Mouse (Mus musculus) lung, embryonic 14.5 days (tissue): ENCODE measurements at regions not wholly inside any gene's neighbourhood (a gene's known extent, or its start where the extent isn't known, plus 50 kb on each side); places are given as distances from the start of the nearest gene placed in this dataset.

ENCODE experiments used
- ATAC-seq: fragments of 200-750 bp; cut with Nextera tagmentation; 2 replicates; pipeline ENCODE4 v1.8.0; 2017; ENCODE audit warnings: mild to moderate bottlenecking, moderate TSS enrichment, moderate library complexity; ENCODE audit not compliant: insufficient read depth
- DNase-seq: peaks from one replicate; pipeline ENCODE4 v3.0.0-alpha.2; 2015
- H3K27ac ChIP-seq: fragments of 300-500 bp; sonication (generic); 2 replicates; pipeline ENCODE4 v1.5.1; 2014; ENCODE audit warnings: low read depth, mild to moderate bottlenecking, moderate library complexity
- H3K27me3 ChIP-seq: fragments of 300-500 bp; sonication (generic); 2 replicates; pipeline ENCODE4 v1.6.1; 2014; ENCODE audit warnings: low read length, control low read depth; ENCODE audit not compliant: insufficient read depth
- H3K36me3 ChIP-seq: fragments of 300-500 bp; sonication (generic); 2 replicates; pipeline ENCODE4 v1.6.1; 2014; ENCODE audit warnings: control low read depth; ENCODE audit not compliant: insufficient read depth
- H3K4me1 ChIP-seq: fragments of 300-500 bp; sonication (generic); 2 replicates; pipeline ENCODE4 v1.6.1; 2014; ENCODE audit warnings: antibody characterized with exemption, control low read depth; ENCODE audit not compliant: insufficient read depth
- H3K4me2 ChIP-seq: fragments of 300-500 bp; sonication (generic); 2 replicates; pipeline ENCODE4 v1.6.1; 2014; ENCODE audit warnings: mild to moderate bottlenecking
- H3K4me3 ChIP-seq: fragments of 300-500 bp; sonication (generic); 2 replicates; pipeline ENCODE4 v1.5.1; 2014; ENCODE audit warnings: low read depth, low read length
- H3K9ac ChIP-seq: fragments of 300-500 bp; sonication (generic); 2 replicates; pipeline ENCODE4 v1.6.1; 2014
- H3K9me3 ChIP-seq: fragments of 300-500 bp; sonication (generic); 2 replicates; pipeline ENCODE4 v1.6.1; 2016; ENCODE audit warnings: low read depth, low read length, control low read depth
- CTCF ChIP-seq: IDR thresholded peaks from 2 replicates; pipeline ENCODE4 v1.5.1; 2016; ENCODE audit warnings: antibody characterized with exemption, low read depth
- WGBS: fragments of 180-500 bp; shearing (Covaris S2); extraction: QIAGEN DNeasy Blood & Tissue Kit; methylation state at CpG from one replicate; pipeline ENCODE4 v1.1.7; 2014; 5-methylcytosine and 5-hydroxymethylcytosine counted together

GRCm38 (mm10) chr3:134610244-134610643, 218.6 kb upstream of the Tacr3 start:
- WGBS = 67% methylated on average over 4 of the region's 4 CpGs
- Histone ChIP-seq H3K27me3 (no peaks in the 10 kb centered on the region), H3K4me3 (no peak overlapping the region), H3K36me3 (no peaks in the 10 kb centered on the region), H3K4me1 (no peaks in the 10 kb centered on the region), H3K4me2 (no peak overlapping the region), H3K9ac (no peak overlapping the region), H3K27ac (no peak overlapping the region), H3K9me3 (no peaks in the 10 kb centered on the region)
- ATAC-seq = no peak
- TF ChIP-seq CTCF = peak; percentile 37; the same call in 1 of the 2 replicates
- peak; percentile 34 for DNase-seq

- H3K4me2 ChIP-seq = no peak overlapping the region
- H3K27me3 ChIP-seq = no peaks in the 10 kb centered on the region
- no peaks in the 10 kb centered on the region for H3K36me3 ChIP-seq
- ATAC-seq (no peak), DNase-seq (no peak)
- no peak overlapping the region for H3K27ac ChIP-seq
- 78% methylated on average over 5 of the region's 5 CpGs for WGBS
- H3K9me3 ChIP-seq = no peaks in the 10 kb centered on the region
- no peak overlapping the region for H3K9ac ChIP-seq
- H3K4me1 ChIP-seq = no peaks in the 10 kb centered on the region
- no peak for TF ChIP-seq CTCF
- no peak overlapping the region for H3K4me3 ChIP-seq
These were observed 217.1 kb upstream of the Tacr3 start for GRCm38 (mm10) chr3:134611516-134612297.

DNA sequence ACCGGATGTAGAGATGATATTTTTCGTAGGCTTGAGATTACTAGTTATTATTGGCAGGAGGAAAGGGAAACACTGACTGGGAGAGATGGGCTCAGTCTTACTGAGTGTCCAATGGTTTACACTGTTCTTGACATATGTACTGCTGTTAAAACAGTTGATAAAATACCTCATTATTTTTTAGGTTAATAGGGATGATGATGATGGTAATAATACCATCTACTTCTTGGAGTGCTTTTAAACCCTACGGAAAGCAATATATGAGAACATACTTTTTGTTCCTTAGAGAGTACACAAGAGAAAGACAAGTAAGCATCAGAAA, 216.6 kb upstream of the Tacr3 start:
- 81% methylated on average over 3 of the region's 3 CpGs for WGBS
- no peak for TF ChIP-seq CTCF

DNA sequence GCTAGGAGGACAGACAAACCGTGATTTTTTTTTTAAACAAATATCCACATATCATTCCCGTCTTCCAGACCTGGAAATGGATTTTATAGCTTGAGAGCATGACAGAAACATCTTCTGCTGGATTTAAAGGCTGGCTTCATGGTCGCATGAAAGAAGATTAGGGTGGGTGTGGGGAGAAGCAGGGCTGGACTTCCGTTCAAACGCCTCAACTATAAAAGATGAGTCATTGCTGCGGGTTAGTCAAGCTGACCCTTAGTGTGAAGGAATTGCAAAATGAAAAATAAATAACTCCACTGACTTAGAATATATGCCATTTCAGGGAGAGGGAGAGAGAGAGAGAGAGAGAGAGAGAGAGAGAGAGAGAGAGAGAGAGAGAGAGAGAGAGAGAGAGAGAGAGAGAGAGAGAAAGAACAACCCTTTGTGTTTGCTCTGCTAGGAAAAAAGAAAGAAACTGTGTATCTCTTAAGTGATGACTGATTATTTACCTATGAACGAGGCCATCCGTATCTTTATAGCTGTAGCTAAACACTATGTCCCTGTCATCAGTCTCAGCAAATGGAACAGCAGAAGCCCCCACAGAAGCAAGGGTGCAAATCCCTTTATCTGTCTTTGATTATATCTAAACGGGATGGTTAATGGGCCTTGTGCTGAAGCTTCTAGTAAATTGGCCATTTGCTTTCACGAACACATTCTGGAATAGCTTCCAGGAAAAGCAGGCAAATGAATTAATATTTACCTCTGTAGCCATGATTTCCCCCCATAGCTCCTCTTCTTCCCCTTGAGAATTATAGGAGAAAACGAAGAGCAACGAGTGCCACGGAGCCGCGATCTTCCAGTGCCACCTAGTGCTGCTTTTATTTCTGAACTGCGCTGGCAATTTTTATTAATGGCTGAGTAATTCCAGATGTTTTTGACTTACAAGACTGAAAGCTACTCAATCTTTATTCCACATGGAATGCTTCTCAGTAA, 199.4 kb upstream of the Tacr3 start:
- Histone ChIP-seq H3K27ac (no peak overlapping the region), H3K9ac (no peak overlapping the region), H3K4me2 (peak overlapping the region; percentile 41), H3K27me3 (no peaks in the 10 kb centered on the region), H3K4me1 (no peaks in the 10 kb centered on the region), H3K9me3 (no peaks in the 10 kb centered on the region), H3K36me3 (no peaks in the 10 kb centered on the region), H3K4me3 (peak overlapping the region; percentile 18)
- DNase-seq = peak; percentile 89
- TF ChIP-seq CTCF = peak; percentile 75
- WGBS = 15% methylated on average over 16 of the region's 16 CpGs
- ATAC-seq = peak; percentile 84

More for the DNA sequence above, 216.6 kb upstream of the Tacr3 start:
- Histone ChIP-seq H3K4me3 (no peak overlapping the region), H3K4me1 (no peaks in the 10 kb centered on the region), H3K27me3 (no peaks in the 10 kb centered on the region), H3K4me2 (no peak overlapping the region), H3K9ac (no peak overlapping the region), H3K27ac (no peak overlapping the region), H3K36me3 (no peaks in the 10 kb centered on the region), H3K9me3 (no peaks in the 10 kb centered on the region)
- ATAC-seq = no peak
- no peak for DNase-seq

- TF ChIP-seq CTCF = no peak
- Histone ChIP-seq H3K27ac (no peak overlapping the region), H3K4me1 (no peaks in the 10 kb centered on the region), H3K36me3 (no peaks in the 10 kb centered on the region), H3K9ac (peak overlapping the region; percentile 26; the same call in 1 of the 2 replicates), H3K27me3 (no peaks in the 10 kb centered on the region), H3K4me2 (peak overlapping the region; percentile 41), H3K9me3 (no peaks in the 10 kb centered on the region), H3K4me3 (peak overlapping the region; percentile 18)
- WGBS = 33% methylated on average over 9 of the region's 9 CpGs
- DNase-seq (no peak), ATAC-seq (peak; percentile 71)
These were observed 198.7 kb upstream of the Tacr3 start for GRCm38 (mm10) chr3:134630135-134630516.

DNA sequence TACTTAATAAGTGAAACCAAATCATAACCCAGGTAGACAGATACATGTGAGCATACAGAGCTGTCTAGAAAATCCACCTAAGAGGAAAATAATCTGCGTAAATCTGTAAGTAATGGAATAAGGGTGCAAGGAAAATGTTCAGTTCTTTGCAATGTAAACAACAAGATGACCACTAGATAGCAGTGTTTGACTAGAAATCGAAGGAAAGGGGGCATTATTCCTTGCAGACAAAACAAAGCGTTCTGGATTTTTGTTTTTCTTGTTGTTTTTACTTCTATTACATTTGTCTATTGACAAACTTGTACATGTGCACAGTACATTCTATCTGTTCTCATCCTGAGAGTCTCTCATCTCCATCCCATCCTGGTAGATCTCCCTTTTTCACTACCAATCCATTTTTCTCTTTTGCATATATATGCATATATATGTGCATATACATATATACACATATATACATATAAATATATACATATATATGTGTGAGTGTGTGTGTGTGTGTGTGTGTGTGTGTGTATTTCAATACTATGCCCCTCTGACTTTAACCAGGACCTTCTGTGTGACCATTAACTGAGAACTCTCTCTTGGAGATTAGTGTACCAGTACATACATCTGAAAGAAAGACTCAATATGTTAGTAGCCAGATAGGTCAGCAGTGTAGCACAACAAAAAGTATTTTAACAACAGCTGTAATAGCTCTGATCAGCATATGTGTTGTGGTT, 179.9 kb upstream of the Tacr3 start:
- TF ChIP-seq CTCF = peak; percentile 61
- ATAC-seq (no peak), DNase-seq (peak; percentile 79)
- Histone ChIP-seq H3K9me3 (no peaks in the 10 kb centered on the region), H3K4me1 (no peaks in the 10 kb centered on the region), H3K4me3 (no peak overlapping the region), H3K9ac (no peak overlapping the region), H3K27me3 (no peaks in the 10 kb centered on the region), H3K36me3 (no peaks in the 10 kb centered on the region), H3K4me2 (no peak overlapping the region), H3K27ac (no peak overlapping the region)
- WGBS = 37% methylated on average over 3 of the region's 3 CpGs
